Mouse (Mus musculus): ENCODE data around the gene Lbx2. TPM values are rescaled to one million over a fixed set of nuclear protein-coding genes. Genes with fewer than 3 reads are reported as not detected.

Gene Lbx2
- total and polyA plus RNA-seq, 2 experiments from 2014 or later = 0.33 TPM; not detected in 1

- no peak for ATAC-seq
- WGBS = 91% methylated on average over 4 of the region's 4 CpGs
- no peak overlapping the region for H3K4me3 ChIP-seq (ENCODE audit: low read depth, low read length)
Observed at GRCm38 (mm10) chr6:83111510-83112136, 25.5 kb downstream of the Lbx2 start.

GRCm38 (mm10) chr6:83115011-83115671 lies 29.0 kb downstream of the Lbx2 start, which contains the start of gene Mogs:
Gene Mogs, plus strand, starts transcription at chr6:83115496.
- peak within 1 kb of the TSS; percentile 74 for H3K27ac ChIP-seq (ENCODE audit: low read depth, low read length)
- H3K36me3 ChIP-seq (ENCODE audit: insufficient read depth) = peaks cover 25% of the 10 kb centered on the region
- ATAC-seq (peak; percentile 92), DNase-seq (peak; percentile 90)
- H3K4me2 ChIP-seq (ENCODE audit: low read depth) = peak within 1 kb of the TSS; percentile 92
- no peaks in the 10 kb centered on the region for H3K9me3 ChIP-seq (ENCODE audit: low read length)
- peak within 1 kb of the TSS; percentile 68 for H3K4me3 ChIP-seq (ENCODE audit: low read depth, low read length)
- H3K9ac ChIP-seq = peak within 1 kb of the TSS; percentile 76
- peaks cover 2% of the 10 kb centered on the region; the same call in 1 of the 2 replicates for H3K4me1 ChIP-seq (ENCODE audit: insufficient read depth)
- TF ChIP-seq CTCF (IDR thresholded peaks at IDR 0.05; ENCODE audit: low read depth) = peak; percentile 53
- no peaks in the 10 kb centered on the region for H3K27me3 ChIP-seq (ENCODE audit: insufficient read depth, low read length)
- WGBS = 2% methylated on average over 47 of the region's 58 CpGs

More at GRCm38 (mm10) chr6:83111510-83112136, 25.5 kb downstream of the Lbx2 start:
- H3K9me3 ChIP-seq (ENCODE audit: low read length) = no peaks in the 10 kb centered on the region
- H3K27me3 ChIP-seq (ENCODE audit: insufficient read depth, low read length) = no peaks in the 10 kb centered on the region
- H3K4me2 ChIP-seq (ENCODE audit: low read depth) = no peak overlapping the region
- H3K36me3 ChIP-seq (ENCODE audit: insufficient read depth) = no peaks in the 10 kb centered on the region; the same call in 1 of the 2 replicates
- peaks cover 9% of the 10 kb centered on the region; the same call in 1 of the 2 replicates for H3K4me1 ChIP-seq (ENCODE audit: insufficient read depth)
- no peak overlapping the region for H3K27ac ChIP-seq (ENCODE audit: low read depth, low read length)
- no peak for TF ChIP-seq CTCF (IDR thresholded peaks at IDR 0.05; ENCODE audit: low read depth)
- no peak for DNase-seq
- H3K9ac ChIP-seq = no peak overlapping the region

GRCm38 (mm10) chr6:83115682-83116372 lies 29.7 kb downstream of the Lbx2 start:
- no peaks in the 10 kb centered on the region for H3K27me3 ChIP-seq (ENCODE audit: insufficient read depth, low read length)
- peak overlapping the region; percentile 92 for H3K4me2 ChIP-seq (ENCODE audit: low read depth)
- peaks cover 7% of the 10 kb centered on the region; the same call in 1 of the 2 replicates for H3K4me1 ChIP-seq (ENCODE audit: insufficient read depth)
- peak overlapping the region; percentile 74 for H3K27ac ChIP-seq (ENCODE audit: low read depth, low read length)
- peaks cover 25% of the 10 kb centered on the region for H3K36me3 ChIP-seq (ENCODE audit: insufficient read depth)
- DNase-seq = no peak
- no peaks in the 10 kb centered on the region for H3K9me3 ChIP-seq (ENCODE audit: low read length)
- WGBS = under 1% methylated on average over 47 of the region's 48 CpGs
- peak overlapping the region; percentile 76 for H3K9ac ChIP-seq
- peak overlapping the region; percentile 68 for H3K4me3 ChIP-seq (ENCODE audit: low read depth, low read length)
- TF ChIP-seq CTCF (IDR thresholded peaks at IDR 0.05; ENCODE audit: low read depth) = no peak
- ATAC-seq = peak; percentile 62

GRCm38 (mm10) chr6:83116373-83117164 lies 30.4 kb downstream of the Lbx2 start:
- H3K36me3 ChIP-seq (ENCODE audit: insufficient read depth) = peaks cover 25% of the 10 kb centered on the region
- no peak overlapping the region for H3K27ac ChIP-seq (ENCODE audit: low read depth, low read length)
- no peaks in the 10 kb centered on the region for H3K27me3 ChIP-seq (ENCODE audit: insufficient read depth, low read length)
- peaks cover 7% of the 10 kb centered on the region; the same call in 1 of the 2 replicates for H3K4me1 ChIP-seq (ENCODE audit: insufficient read depth)
- peak overlapping the region; percentile 92 for H3K4me2 ChIP-seq (ENCODE audit: low read depth)
- DNase-seq (no peak), ATAC-seq (no peak)
- TF ChIP-seq CTCF (IDR thresholded peaks at IDR 0.05; ENCODE audit: low read depth) = no peak
- no peaks in the 10 kb centered on the region for H3K9me3 ChIP-seq (ENCODE audit: low read length)
- 76% methylated on average over 11 of the region's 11 CpGs for WGBS
- H3K9ac ChIP-seq = peak overlapping the region; percentile 76
- H3K4me3 ChIP-seq (ENCODE audit: low read depth, low read length) = peak overlapping the region; percentile 68

GRCm38 (mm10) chr6:83117165-83117438 lies 30.9 kb downstream of the Lbx2 start:
- ATAC-seq (no peak), DNase-seq (no peak)
- H3K36me3 ChIP-seq (ENCODE audit: insufficient read depth) = peaks cover 25% of the 10 kb centered on the region
- H3K4me3 ChIP-seq (ENCODE audit: low read depth, low read length) = no peak overlapping the region
- no peak overlapping the region for H3K4me2 ChIP-seq (ENCODE audit: low read depth)
- H3K9ac ChIP-seq = no peak overlapping the region
- no peak for TF ChIP-seq CTCF (IDR thresholded peaks at IDR 0.05; ENCODE audit: low read depth)
- no peak overlapping the region for H3K27ac ChIP-seq (ENCODE audit: low read depth, low read length)
- H3K9me3 ChIP-seq (ENCODE audit: low read length) = no peaks in the 10 kb centered on the region
- H3K27me3 ChIP-seq (ENCODE audit: insufficient read depth, low read length) = no peaks in the 10 kb centered on the region
- 85% methylated on average over 4 of the region's 4 CpGs for WGBS
- peaks cover 8% of the 10 kb centered on the region for H3K4me1 ChIP-seq (ENCODE audit: insufficient read depth)

GRCm38 (mm10) chr6:83117616-83118015 lies 31.4 kb downstream of the Lbx2 start:
- WGBS = 92% methylated on average over 13 of the region's 13 CpGs
- Histone ChIP-seq H3K4me1 (ENCODE audit: insufficient read depth) (peaks cover 13% of the 10 kb centered on the region), H3K36me3 (ENCODE audit: insufficient read depth) (peaks cover 25% of the 10 kb centered on the region), H3K4me3 (ENCODE audit: low read depth, low read length) (no peak overlapping the region), H3K9me3 (ENCODE audit: low read length) (no peaks in the 10 kb centered on the region), H3K27ac (ENCODE audit: low read depth, low read length) (no peak overlapping the region), H3K27me3 (ENCODE audit: insufficient read depth, low read length) (no peaks in the 10 kb centered on the region), H3K4me2 (ENCODE audit: low read depth) (no peak overlapping the region), H3K9ac (no peak overlapping the region)
- ATAC-seq (no peak), DNase-seq (no peak)
- TF ChIP-seq CTCF (IDR thresholded peaks at IDR 0.05; ENCODE audit: low read depth) = no peak

Data from forebrain, postnatal 0 days (tissue).